Mouse (Mus musculus): Measurements from ENCODE around the gene Hist1h4f.
A peak's percentile ranks its signal among the peaks of the same experiment; 100 is the strongest.
"Not testable (repeated sequence)": the region's sequence is repeated elsewhere in the genome, so short reads cannot be mapped to it uniquely, and the experiment has no call there.

Hist1h4f gene

DNA sequence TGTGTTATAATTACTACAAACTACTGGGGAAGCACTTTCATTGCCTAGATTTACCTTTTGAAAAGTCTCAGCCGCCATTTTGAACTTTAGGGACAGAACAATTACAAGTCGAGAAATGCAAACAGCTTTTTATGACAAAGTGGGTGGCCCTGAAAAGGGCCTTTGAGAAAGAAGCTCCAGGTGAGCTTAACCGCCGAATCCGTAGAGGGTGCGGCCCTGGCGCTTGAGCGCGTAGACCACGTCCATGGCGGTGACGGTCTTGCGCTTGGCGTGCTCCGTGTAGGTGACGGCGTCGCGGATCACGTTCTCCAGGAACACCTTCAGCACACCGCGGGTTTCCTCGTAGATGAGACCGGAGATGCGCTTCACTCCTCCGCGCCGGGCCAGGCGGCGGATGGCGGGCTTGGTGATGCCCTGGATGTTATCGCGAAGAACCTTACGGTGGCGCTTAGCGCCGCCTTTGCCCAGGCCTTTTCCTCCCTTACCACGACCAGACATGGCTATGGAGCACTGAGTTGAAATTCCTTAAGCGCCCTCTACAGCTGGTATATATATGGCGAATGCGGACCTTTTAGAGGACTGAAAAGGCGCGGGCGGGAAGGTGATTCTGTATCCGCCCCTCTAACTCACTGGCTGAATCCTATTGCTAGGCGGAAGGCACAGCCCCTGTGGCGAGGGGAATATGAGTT is at the start of gene Hist1h4f:
Hist1h4f (minus strand) TSS at position 503 of the 689 bp plus-strand sequence.
- DNase-seq, result peak; percentile 90 to 93

DNA sequence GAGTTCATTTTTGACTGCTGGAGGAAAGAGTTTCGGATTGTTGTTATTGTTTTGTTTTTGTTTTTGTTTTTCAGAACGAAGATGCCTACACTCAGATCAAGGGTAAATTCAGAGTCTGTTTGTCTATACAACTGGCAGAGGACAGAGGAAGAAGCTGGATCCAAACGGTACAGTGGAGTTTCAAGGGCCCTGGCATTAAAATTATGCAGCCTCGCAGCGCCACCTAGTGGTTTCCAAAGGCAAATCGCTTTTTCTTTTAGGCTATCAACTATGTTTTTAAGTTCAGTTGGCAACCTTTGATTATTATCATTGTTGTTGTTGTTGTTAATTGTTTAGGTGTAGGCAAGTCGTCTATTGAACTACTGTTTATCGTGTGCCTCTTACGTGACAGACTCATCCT is 46.5 kb upstream of the Hist1h4f start:
- DNase-seq, result peak; percentile 89

DNA sequence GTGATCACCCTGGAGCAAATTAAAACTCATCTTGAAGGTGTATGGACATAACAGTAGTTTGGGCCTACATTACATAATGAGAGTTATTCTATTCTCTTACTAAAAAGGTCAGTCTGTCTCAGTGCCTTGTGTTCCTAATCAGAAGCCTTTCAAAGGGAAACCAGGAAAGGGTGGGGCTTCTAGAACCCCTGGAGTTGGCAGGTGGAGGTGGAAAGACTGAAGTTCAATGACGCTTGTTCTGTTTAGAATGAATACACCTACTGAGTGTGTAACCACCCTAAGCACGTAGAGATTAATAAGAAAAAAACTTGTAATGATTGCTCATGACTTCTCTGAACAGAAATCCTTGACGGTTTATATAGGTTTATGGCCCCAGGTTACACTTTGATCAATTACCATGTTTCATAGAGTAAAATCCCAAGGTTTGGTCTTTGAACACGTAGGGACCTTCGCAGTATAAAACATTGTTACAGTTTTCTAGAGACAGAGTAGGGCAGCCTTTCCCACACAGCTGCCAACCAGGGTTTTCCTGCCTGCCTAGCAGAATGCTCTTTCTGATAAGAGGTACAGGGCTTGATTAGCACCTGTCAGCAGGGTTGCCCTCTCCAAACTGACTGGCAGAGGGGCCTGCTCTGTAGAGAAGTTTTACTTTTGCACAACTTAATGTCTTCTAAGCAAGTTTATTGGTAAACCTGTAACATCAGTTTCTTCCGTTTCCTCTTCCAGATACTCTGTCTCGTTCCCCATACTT is 44.3 kb upstream of the Hist1h4f start:
- DNase-seq, result no peak

DNA sequence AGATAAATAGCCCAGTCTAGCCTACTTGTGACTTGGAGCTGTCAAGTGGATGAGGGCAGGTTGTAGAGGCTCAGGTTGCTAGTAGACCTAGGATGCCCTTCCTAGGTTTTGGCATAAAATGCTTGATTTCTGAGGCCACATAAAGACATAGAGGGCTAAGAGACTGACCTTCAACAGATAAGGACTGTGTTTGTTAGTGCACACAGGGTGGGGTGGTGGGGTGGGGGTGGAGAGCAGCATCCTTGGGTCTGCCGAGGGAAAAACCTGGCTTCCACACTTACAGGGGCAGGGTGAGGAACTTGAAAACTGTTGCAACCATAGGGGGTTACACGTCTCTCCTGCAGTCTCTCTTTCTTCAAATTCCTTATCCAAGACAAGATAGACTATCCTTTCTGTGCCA is 43.7 kb upstream of the Hist1h4f start:
- no peak for DNase-seq

DNA sequence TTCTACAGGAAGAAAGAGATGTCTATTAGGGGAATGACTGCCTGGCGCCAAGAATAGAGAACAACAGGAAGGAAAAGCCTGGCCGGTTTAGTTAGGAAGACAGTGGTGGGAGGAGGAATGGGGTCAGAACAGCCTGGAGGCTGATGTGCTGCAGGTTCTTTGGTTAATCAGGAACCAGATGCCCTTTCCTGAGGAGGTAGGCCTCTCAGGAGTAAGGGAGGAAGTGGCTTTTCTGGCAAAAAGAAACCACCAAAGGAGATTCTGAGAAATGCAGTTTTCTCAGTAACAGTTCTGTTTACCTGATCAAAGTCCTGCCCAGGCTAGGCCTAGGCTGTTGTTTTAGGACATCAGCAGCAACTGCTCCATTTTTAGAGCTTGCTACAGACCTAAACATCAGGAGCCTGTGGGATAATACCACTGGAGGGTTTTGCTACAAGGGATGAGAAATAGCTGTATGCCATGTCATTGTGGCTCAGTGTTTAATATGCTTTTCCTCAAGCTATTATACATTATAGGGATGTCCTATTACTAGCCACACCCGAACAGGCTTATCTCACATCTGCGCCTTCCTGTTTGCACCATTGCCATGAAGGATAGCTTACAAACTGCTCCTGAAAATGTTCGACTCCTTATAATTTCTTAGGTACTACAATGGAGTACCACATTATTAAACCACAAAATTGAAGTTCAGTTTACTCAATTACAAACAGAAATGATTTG is 41.8 kb upstream of the Hist1h4f start:
- DNase-seq, result peak in 1 of 2 experiments; percentile 47

DNA sequence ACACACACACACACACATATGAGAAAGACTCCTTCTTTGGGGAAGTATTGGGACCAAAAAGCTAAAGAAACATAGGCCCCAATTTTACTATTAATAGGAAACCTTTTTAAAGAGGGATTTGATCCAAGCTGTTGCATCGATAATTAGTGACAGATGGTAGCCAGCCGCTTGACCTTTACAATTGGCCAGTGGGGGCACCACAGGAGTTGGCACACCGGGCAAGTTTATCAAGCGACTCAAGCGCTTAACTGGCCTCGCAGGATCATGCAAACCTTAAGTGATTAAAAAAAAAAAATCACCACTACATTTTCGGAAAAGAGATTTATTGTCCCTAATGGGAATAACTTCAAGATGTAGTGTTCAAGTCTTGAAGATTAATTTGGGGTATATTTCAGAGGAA is 41.2 kb upstream of the Hist1h4f start:
- DNase-seq, result peak in 1 of 2 experiments; percentile 12

DNA sequence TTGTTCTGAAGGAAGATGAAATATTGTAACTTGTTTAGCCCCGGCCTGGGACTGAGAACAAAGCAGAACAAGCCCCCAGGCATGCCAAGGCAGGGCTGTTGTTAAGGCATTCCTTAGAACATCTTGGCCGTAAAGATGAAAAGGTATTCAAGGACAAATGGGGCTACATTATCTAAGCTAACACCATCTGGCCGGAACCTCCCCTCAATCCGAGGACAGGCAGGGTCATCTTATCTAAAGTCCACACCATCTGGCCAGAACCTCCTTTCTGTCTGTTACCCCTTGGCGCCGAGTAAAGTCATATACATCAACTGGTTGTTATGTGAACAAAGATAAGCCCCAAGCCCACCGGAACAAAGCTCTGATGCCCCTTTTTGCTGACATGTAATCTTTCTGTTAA is 40.4 kb upstream of the Hist1h4f start:
- not testable (repeated sequence) for DNase-seq

DNA sequence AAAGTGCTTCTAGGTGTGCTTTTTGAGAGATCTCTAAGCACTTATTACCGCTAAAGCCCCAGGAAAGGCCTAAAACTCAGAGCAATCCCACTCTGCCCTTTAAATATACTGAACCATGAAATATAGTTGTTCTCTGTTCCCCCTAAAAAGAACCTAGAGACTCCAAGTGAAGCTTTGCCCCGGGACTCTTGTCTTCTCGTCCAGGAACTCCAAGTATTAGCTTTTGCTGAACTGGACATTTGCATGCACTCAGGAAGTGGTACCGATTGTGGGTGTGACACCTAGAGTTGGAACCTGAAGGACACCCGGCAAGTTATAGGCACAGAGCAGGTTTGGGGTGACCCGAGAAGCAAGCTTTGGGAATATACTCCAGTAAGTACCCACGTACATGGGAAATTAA is 39.8 kb upstream of the Hist1h4f start:
- no peak for DNase-seq

DNA sequence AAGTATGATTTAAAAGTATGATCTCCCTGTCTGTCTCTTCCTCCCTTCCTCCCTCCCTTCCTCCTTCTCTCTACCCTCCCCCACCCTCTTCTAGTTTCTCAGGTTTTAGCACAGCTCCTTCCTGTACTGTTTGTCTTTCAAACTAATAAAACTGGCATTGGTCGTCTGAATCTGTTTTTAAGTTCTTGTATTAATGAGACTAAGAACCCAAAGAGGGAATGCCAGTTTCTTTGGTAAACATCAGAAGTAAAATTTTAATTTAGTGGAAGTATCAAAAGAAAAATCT is 35.4 kb upstream of the Hist1h4f start:
- no peak for DNase-seq

DNA sequence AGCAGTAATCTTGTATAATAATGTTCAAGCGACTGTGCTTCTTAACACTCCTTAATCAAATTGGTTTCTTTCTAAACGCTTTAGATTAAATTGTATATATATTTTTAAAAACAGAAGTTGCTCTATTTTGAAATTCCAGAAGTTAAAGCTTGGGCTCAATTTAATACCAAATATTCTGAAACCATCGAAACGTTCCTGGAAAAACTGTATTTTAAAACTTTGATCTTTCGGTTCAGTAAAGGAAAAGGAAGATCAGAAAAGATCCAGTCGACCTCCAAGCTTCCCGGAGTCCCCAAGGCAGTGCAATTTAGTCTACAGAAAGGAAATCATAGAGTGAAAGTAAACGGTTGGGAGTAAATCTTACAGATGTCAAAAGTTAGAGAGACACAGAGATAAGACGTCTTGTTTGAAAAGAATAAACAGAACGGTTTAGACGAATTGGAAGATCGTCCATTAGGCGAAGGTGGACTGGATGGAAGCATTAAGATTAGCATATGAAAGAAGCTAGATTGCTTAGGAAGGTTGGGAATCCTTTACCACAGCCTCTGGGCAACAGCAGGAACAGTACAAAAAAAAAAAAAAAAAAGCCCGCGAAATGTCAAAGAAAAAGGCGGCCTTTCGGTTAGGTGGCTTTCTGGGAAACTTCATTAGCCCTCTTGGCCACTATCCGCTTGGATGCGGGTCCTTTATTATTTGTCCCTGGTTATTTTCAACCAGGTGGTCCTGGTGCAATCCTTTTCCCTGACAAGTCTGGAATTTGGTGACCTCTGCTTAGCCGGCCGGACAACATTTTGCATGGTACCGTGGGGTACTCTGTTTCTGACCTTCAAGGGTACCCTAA is 34.9 kb upstream of the Hist1h4f start:
- peak in 1 of 2 experiments; percentile 22 for DNase-seq

DNA sequence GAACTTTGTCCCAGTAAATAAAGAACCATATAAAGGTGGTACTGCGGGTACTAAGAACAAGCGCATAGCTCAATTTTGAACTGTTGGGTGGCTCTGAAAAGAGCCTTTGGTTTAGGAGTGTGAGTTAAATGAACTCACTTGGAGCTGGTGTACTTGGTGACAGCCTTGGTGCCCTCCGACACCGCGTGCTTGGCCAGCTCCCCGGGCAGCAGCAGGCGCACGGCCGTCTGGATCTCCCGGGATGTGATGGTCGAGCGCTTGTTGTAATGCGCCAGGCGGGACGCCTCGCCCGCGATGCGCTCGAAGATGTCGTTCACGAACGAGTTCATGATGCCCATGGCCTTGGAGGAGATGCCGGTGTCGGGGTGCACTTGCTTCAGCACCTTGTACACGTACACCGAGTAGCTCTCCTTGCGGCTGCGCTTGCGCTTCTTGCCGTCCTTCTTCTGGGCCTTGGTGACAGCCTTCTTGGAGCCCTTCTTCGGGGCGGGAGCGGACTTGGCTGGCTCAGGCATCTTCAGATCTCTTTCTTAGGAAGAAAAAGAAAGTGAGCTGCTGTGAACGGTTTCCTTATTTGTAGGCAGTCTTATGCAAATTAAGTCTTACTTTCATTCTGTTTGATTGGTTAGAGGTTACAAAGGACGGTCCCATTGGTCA is 34.1 kb upstream of the Hist1h4f start:
- DNase-seq, result peak; percentile 71 to 77

DNA sequence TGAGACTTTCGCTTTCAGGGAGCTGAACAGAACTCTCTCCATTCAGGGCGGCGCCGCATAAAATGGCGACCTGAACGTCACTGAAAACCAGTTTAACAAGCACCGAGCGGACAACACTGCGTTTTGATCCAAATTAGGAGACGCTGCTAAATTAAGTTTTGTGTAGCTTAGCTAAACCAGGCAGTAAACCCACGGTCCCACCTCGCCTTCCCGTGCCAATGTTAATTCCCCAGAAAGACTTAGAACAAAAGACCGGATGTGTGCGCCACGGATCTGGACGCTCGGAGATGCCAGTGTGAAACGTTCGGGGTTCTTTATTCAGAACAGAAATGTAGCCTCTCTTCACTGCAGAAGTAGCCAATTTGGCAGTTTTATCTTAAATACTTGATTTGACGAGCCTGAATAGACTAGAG is 33.6 kb upstream of the Hist1h4f start:
- peak; percentile 82 to 85 for DNase-seq

DNA sequence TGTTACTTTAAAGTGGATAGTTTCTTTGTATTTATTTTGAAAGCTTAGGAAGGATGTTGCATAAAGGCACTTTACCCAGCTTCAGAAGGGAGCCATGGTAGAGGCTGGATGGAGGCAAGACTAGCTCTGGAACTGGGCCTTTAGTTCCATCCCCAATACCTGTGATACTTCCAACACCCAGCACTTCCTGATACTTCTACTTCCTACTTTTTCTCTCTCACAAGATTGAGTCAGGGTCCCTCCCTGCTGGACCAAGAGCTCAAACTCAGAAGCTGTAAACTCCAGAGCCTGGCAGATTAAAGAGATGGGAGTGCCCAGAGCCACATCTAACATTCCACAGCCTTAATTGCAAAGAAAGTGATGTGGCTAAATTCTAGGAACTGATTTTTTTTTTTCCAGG is 32.9 kb upstream of the Hist1h4f start:
- peak in 1 of 2 experiments; percentile 37 for DNase-seq

DNA sequence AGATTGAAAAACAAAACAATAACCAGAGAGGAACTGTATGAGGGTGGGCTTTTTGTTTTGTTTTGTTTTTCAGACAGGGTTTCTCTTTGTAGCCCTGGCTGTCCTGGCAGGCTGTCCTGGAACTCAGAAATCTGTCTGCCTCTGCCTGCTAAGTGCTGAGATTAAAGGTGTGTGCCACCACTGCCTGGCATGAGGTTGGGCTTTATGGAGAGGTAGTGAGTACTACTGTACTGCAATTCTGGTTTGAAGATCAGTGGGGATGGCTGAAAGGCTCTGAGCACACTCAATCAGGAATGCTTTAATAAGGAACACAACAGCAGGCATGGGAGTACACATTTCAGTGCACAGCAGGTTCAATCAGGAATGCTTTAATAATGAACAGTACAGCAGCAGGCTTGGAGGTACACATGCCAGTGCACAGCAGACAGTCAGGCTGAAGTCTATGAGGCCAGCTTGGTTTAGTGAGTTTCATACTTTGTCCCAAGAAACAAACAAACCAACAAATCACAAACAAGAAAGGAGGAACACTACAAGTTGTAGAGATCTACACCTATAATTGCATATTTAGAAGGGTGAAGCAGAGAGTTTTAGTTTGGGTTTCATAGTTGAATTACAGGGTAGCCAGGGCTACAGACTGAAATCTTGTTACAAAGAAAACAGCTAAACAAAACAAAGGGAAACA is 32.1 kb upstream of the Hist1h4f start:
- no peak for DNase-seq

DNA sequence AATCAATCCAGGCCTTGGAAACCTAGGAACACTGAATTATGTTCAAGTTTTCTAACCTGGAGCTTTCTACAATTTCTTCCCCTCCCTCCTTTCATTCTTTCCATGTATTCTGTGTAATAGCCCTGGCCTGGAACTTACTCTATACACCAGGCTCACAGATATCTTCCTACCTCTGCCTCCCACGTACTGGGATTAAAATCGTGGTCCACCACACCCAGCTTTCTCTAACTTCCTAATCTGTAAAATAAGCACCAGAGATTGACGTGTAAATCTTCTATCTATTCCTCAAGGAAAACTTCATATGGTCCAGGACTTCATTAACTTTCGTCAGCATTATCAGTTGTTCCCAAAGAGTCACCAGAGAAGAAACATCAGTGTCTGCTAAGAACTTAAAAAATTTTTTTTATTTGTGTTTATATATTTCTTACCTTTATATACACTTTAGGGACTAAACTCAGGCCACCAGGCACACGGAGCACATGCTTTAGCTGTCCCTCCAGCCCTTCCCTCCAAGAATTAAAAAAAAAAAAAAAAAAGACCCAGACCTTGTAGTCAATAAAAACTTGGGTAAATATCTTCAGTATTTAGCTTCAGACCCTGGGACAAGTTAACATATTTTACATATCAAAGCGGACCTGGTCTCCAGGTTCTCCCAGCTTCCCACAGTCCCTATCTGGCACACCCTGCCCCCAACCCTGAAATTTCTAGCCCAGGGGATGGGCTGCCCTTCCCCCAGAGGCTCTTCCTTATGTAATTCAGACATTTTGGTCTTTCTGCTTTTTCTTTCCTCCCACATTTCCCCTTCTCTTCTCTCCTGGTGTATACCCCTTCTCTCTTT is 31.0 kb upstream of the Hist1h4f start:
- no peak for DNase-seq

DNA sequence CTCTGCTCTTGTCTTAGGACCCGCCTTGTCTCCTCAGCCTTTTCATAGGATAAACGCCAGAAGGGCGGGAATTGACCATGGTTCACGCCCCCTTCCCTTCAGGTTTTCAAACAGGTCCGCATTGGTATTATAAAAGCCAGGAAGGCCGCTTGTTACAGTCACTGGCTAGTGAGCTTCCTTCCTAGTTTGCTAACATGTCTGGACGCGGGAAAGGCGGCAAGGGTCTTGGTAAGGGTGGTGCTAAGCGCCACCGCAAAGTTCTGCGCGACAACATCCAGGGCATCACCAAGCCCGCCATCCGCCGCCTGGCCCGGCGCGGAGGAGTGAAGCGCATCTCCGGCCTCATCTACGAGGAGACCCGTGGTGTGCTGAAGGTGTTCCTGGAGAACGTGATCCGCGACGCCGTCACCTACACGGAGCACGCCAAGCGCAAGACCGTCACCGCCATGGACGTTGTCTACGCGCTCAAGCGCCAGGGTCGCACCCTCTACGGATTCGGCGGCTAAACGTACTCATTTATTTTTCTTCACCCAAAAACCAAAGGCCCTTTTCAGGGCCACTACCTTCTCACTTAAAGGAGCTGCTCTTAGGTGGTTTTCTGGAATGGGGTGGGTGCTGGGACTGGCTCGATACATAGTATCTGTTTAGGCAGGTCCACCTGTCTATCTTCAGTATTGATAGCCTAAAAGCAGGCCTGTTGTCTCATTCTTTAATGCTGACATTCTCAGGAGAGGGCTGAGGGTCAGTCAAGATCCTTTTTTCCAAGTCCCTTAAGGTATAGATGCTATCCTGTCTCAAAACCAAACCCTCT is 30.2 kb upstream of the Hist1h4f start, which contains the start of gene Hist1h4d:
Hist1h4d (plus strand) TSS at position 191 of the 811 bp plus-strand sequence.
- peak; percentile 92 to 94 for DNase-seq

DNA sequence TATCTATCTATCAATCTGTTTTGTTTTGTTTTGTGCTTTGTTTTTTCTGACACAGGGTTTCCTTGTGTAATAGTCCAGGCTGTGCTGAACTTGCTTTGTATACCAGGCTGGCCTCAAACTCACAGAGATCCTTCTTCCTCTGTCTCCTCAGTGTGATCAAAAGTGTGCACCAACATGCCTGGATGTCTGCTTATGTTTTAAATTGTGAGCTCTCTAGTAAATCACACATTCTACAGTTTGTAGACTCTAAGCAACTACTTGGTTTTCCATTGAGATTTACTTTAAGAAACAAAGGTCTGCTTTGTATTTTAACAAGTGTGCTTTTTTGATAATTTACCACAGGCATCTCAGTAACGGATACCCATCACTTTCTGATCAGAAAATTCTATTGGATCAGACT is 26.4 kb upstream of the Hist1h4f start:
- DNase-seq, result no peak

DNA sequence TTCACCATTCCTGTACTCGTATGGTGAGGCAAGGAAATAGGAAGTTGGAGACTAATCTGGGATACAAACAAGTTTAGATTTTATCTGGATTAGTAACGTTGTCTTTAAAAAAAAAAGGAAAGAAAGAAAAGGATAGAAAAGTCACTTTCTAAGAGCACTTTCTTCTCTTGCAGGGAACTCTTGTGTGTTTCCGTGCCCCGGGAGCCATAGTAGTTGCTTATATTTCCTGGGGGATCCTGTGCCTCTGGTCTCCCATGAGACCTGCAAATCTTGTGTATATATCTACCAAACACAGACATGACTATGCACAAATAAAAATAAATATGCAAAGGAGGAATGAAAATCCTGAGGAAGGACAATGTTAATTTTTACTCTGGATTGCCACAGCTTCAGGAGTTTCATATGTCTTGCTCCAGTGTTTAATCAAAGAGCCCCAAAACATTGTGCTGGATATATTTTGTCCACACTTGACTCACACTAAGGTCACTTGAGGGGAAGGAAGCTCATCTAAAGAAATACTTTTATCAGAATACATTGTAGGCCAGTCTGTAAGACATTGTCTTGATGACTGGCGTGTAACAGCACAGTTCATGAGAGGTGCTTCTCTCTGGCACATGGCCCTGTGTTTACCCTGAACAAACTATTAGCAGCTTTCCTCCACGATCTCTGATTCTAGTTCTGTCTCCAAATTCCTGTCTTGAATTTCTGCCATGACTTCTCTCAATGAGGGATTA is 25.6 kb upstream of the Hist1h4f start:
- DNase-seq, result no peak

DNA sequence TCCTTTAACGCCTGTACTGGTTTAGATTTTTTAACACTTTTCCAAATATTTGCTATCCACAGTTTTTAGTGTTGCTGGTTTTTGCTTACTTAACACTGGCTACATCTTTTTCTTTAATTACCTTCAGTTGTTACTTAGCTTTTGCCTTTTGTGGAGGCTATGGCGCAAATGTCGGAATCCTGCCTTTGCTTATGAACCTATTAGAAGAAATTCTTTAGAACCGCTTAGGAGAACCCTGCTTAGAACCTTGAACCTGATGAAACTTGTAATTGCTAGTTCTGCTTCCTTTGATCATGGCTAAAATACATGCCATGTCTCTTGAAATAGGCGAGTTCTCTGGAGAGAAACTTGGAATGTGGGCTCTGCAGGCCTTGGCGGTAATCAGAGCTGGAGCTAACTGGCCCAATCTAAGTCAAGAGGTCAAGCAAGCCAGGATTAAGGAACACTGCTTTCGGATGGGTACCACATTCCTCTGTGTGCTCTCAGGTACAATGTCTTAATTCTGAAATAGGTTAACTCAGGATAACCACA is 25.0 kb upstream of the Hist1h4f start:
- DNase-seq, result peak in 1 of 2 experiments; percentile 22

All from kidney, postnatal 4 days (tissue).